Mouse (Mus musculus) G1E (cell line): Measurements from ENCODE around the gene Hipk4. TPM values are rescaled to one million over a fixed set of nuclear protein-coding genes. Genes with fewer than 3 reads are reported as not detected.

ENCODE experiments used
- ATAC-seq: 2 replicates; pipeline ENCODE4 v1.8.0; 2016; ENCODE audit warnings: mild to moderate bottlenecking; ENCODE audit not compliant: insufficient number of reproducible peaks, poor library complexity, low FRiP score, severe bottlenecking; ENCODE audit errors: extremely low read depth
- DNase-seq: peaks from one replicate; pipeline ENCODE4 v3.0.0; 2012; ENCODE audit warnings: low spot score
- H3K27me3 ChIP-seq: 2 replicates; pipeline ENCODE4 v1.6.1; 2012; ENCODE audit warnings: mild to moderate bottlenecking, low read length, inconsistent platforms; ENCODE audit not compliant: insufficient read depth
- H3K36me3 ChIP-seq: replicated peaks from 2 replicates; pipeline ENCODE3; 2012; ENCODE audit warnings: mild to moderate bottlenecking, inconsistent platforms
- H3K4me1 ChIP-seq: 2 replicates; pipeline ENCODE4 v1.6.1; 2012; ENCODE audit warnings: low read depth, low read length, inconsistent platforms, mixed read lengths; ENCODE audit not compliant: insufficient read depth
- H3K4me3 ChIP-seq: 2 replicates; pipeline ENCODE4 v1.5.1; 2012; ENCODE audit warnings: low read depth, mild to moderate bottlenecking, inconsistent platforms, low read length, moderate library complexity, mixed read lengths
- H3K9me3 ChIP-seq: replicated peaks from 2 replicates; pipeline ENCODE4 v1.6.1; 2012; ENCODE audit warnings: inconsistent platforms
- CTCF ChIP-seq: IDR thresholded peaks from 2 replicates; pipeline ENCODE4 v1.5.1; 2012; ENCODE audit warnings: low read depth, low read length, inconsistent platforms, mixed read lengths
- GATA1 ChIP-seq: IDR thresholded peaks from 2 replicates; pipeline ENCODE4 v1.6.1; 2012; ENCODE audit warnings: borderline replicate concordance, low read length, inconsistent platforms, mixed read lengths
- GATA2 ChIP-seq: IDR thresholded peaks from 2 replicates; pipeline ENCODE4 v1.6.1; 2012; ENCODE audit warnings: low read depth, low read length, inconsistent platforms, borderline replicate concordance
- POLR2AphosphoS5 ChIP-seq: IDR thresholded peaks from 2 replicates; pipeline ENCODE4 v1.6.1; 2012; ENCODE audit warnings: low read depth, low read length, inconsistent platforms; ENCODE audit not compliant: insufficient replicate concordance
- TAL1 ChIP-seq: conservative IDR thresholded peaks from 2 replicates; pipeline ENCODE4 v1.6.1; 2012; ENCODE audit warnings: low read depth, low read length, inconsistent platforms, mixed read lengths
- polyA plus RNA-seq: library from polyadenylated mRNA; stranded (reverse); fragments of >175 nt; gene quantifications from 2 replicates; pipeline ENCODE4 v1.2.3, GENCODE M21; 2012
- total RNA-seq, 2 experiments: library from RNA; stranded (forward) in 1 of 2; stranded (reverse) in 1 of 2; fragments of 200-1000 nt in 1 of 2; fragments of >200 nt in 1 of 2; fragmentation: Nextera tagmentation in 1 of 2; gene quantifications; 2 replicates each; pipeline ENCODE4 v1.2.3; 2014 to 2017

The Hipk4 gene
- total and polyA plus RNA-seq, 3 experiments = 0.09 to 0.38 (median 0.11) TPM

GRCm38 (mm10) chr7:27549597-27549996, 26.5 kb downstream of the Hipk4 start:
- peaks cover 6% of the 10 kb centered on the region for H3K36me3 ChIP-seq
- no peak overlapping the region for H3K4me3 ChIP-seq
- no peak for ATAC-seq
- peaks cover 25% of the 10 kb centered on the region for H3K4me1 ChIP-seq
- H3K27me3 ChIP-seq = no peaks in the 10 kb centered on the region; the same call in 1 of the 2 replicates
- H3K9me3 ChIP-seq = no peaks in the 10 kb centered on the region
- DNase-seq = no peak
- TF ChIP-seq GATA2 (no peak), GATA1 (no peak), TAL1 (no peak)

- ATAC-seq (no peak), DNase-seq (no peak)
- TF ChIP-seq POLR2AphosphoS5 (no peak), GATA1 (no peak)
- Histone ChIP-seq H3K9me3 (no peaks in the 10 kb centered on the region), H3K36me3 (peaks cover 26% of the 10 kb centered on the region), H3K4me3 (peak overlapping the region; percentile 81), H3K27me3 (no peaks in the 10 kb centered on the region), H3K4me1 (peaks cover 37% of the 10 kb centered on the region)
Observed at GRCm38 (mm10) chr7:27552070-27552469, 29.0 kb downstream of the Hipk4 start.

- no peaks in the 10 kb centered on the region for H3K27me3 ChIP-seq
- DNase-seq (peak; percentile 93), ATAC-seq (peak; percentile 99)
- peaks cover 27% of the 10 kb centered on the region for H3K36me3 ChIP-seq
- peak within 1 kb of the TSS; percentile 81 for H3K4me3 ChIP-seq
- H3K4me1 ChIP-seq = peaks cover 37% of the 10 kb centered on the region
- no peak for TF ChIP-seq TAL1
- TF ChIP-seq GATA2 = no peak
- no peak for TF ChIP-seq CTCF
- no peak for TF ChIP-seq POLR2AphosphoS5
- no peak for TF ChIP-seq GATA1
- H3K9me3 ChIP-seq = no peaks in the 10 kb centered on the region
Observed at GRCm38 (mm10) chr7:27552931-27553513, 30.0 kb downstream of the Hipk4 start, which contains the start of the genes Pld3 and 2310022A10Rik. Gene Pld3 (minus strand): TSS chr7:27553218. Gene 2310022A10Rik (plus strand): TSS chr7:27553233.

- Histone ChIP-seq H3K4me1 (peaks cover 36% of the 10 kb centered on the region), H3K27me3 (no peaks in the 10 kb centered on the region), H3K9me3 (no peaks in the 10 kb centered on the region), H3K36me3 (peaks cover 82% of the 10 kb centered on the region), H3K4me3 (peak overlapping the region; percentile 53; the same call in 1 of the 2 replicates)
- ATAC-seq = no peak; the same call in 1 of the 2 replicates
- DNase-seq = no peak
- no peak for TF ChIP-seq GATA1
- TF ChIP-seq POLR2AphosphoS5 = no peak
- no peak for TF ChIP-seq GATA2
Observed at GRCm38 (mm10) chr7:27560291-27560887, 37.3 kb downstream of the Hipk4 start.

GRCm38 (mm10) chr7:27560978-27561377, 37.9 kb downstream of the Hipk4 start:
- TF ChIP-seq GATA1 (no peak), POLR2AphosphoS5 (no peak), GATA2 (no peak), TAL1 (no peak), CTCF (no peak)
- H3K4me3 ChIP-seq = no peak overlapping the region
- peaks cover 80% of the 10 kb centered on the region for H3K36me3 ChIP-seq
- ATAC-seq (no peak), DNase-seq (no peak)
- H3K4me1 ChIP-seq = peaks cover 31% of the 10 kb centered on the region
- no peaks in the 10 kb centered on the region for H3K27me3 ChIP-seq
- H3K9me3 ChIP-seq = no peaks in the 10 kb centered on the region

GRCm38 (mm10) chr7:27569580-27570224, 46.6 kb downstream of the Hipk4 start:
- no peaks in the 10 kb centered on the region for H3K9me3 ChIP-seq
- no peak overlapping the region for H3K4me3 ChIP-seq
- ATAC-seq = no peak
- no peaks in the 10 kb centered on the region for H3K27me3 ChIP-seq
- peaks cover 12% of the 10 kb centered on the region for H3K4me1 ChIP-seq
- DNase-seq = no peak
- TF ChIP-seq CTCF = no peak
- TF ChIP-seq GATA1 = no peak
- TF ChIP-seq POLR2AphosphoS5 = no peak
- no peak for TF ChIP-seq GATA2
- TF ChIP-seq TAL1 = no peak
- peaks cover 84% of the 10 kb centered on the region for H3K36me3 ChIP-seq
